Comparison of ENCODE assay signal across 15 mouse cellular contexts in genomic region chr14:25710681-25711080, GRCm38 (mm10). TPM values are rescaled to one million over a fixed set of nuclear protein-coding genes. Genes with fewer than 3 reads are reported as not detected.
A peak's percentile ranks its signal among the peaks of the same experiment; 100 is the strongest.
DNase-seq lines count a peak whose midpoint lies in the region; ATAC-seq lines count a peak whose summit lies in the region.
"Had no signal": no experiment of that assay in that cellular context is flagged by ENCODE, and none has a peak within 500 bp of the region (broad histone marks: within the 10 kb centered on the region; RNA-seq: fewer than 3 reads in every experiment).

No protein-coding gene starts in this region.

- H3K36me3 ChIP-seq in heart, embryonic 15.5 days, result peaks cover 9% of the 10 kb centered on the region
- no peaks in the 10 kb centered on the region for H3K36me3 ChIP-seq in lung, embryonic 16.5 days (ENCODE audit: control insufficient read depth, insufficient read depth, low read length)
- peaks cover 17% of the 10 kb centered on the region for H3K36me3 ChIP-seq in limb, embryonic 12.5 days
- peaks cover 10% of the 10 kb centered on the region; the same call in 1 of the 2 replicates for H3K36me3 ChIP-seq in stomach, embryonic 16.5 days (ENCODE audit: control insufficient read depth, insufficient read depth, low read length)

- no peak for DNase-seq in heart, adult 11 months
- no peak for DNase-seq in lung, adult 18-20 months
- DNase-seq in layer of hippocampus, postnatal 36 days, result no peak
- DNase-seq: cerebellum, adult 11-12 months; kidney, adult 18-20 months; layer of hippocampus, adult 9-11 months; left cerebral cortex, postnatal 4 days had no signal

- WGBS in heart, embryonic 15.5 days, result 29% methylated on average over 4 of the region's 4 CpGs
- 45% methylated on average over 4 of the region's 4 CpGs for WGBS in lung, embryonic 16.5 days
- 52% methylated on average over 4 of the region's 4 CpGs for WGBS in limb, embryonic 12.5 days
- WGBS in stomach, embryonic 16.5 days, result 60% methylated on average over 4 of the region's 4 CpGs

- 0 out of 2 replicates have a peak, but pooled peaks have one; percentile 12 for ATAC-seq in heart, embryonic 15.5 days (replicated peaks; ENCODE audit: insufficient number of reproducible peaks, insufficient read depth, low FRiP score, low read depth)
- ATAC-seq in lung, embryonic 16.5 days (ENCODE audit: low read depth), result 0 out of 2 replicates have a peak, but pooled peaks have one; percentile 24
- no peak for ATAC-seq in limb, embryonic 12.5 days (ENCODE audit: insufficient number of reproducible peaks, insufficient read depth, low FRiP score, low TSS enrichment, low read depth)
- no peak for ATAC-seq in stomach, embryonic 16.5 days (ENCODE audit: insufficient read depth, low FRiP score)
- no peak for ATAC-seq in erythroid progenitor cell, adult 5-6 weeks (replicated peaks; ENCODE audit: low FRiP score, poor library complexity, severe bottlenecking)
- ATAC-seq: activated CD4-positive, CD25-positive, alpha-beta regulatory T cell, adult 4 months; CD4-positive, CD25-positive, alpha-beta regulatory T cell, adult 4 months had no signal

- H3K9me3 ChIP-seq in heart, embryonic 15.5 days (replicated peaks), result no peaks in the 10 kb centered on the region
- no peaks in the 10 kb centered on the region for H3K9me3 ChIP-seq in lung, embryonic 16.5 days (ENCODE audit: control insufficient read depth, low read length)
- no peaks in the 10 kb centered on the region for H3K9me3 ChIP-seq in limb, embryonic 12.5 days
- H3K9me3 ChIP-seq in stomach, embryonic 16.5 days (replicated peaks; ENCODE audit: control insufficient read depth, low read length), result no peaks in the 10 kb centered on the region

- H3K4me1 ChIP-seq in heart, embryonic 15.5 days (replicated peaks), result peaks cover 51% of the 10 kb centered on the region
- H3K4me1 ChIP-seq in lung, embryonic 16.5 days (replicated peaks; ENCODE audit: control insufficient read depth, insufficient read depth, low read length), result peaks cover 47% of the 10 kb centered on the region
- H3K4me1 ChIP-seq in limb, embryonic 12.5 days (replicated peaks), result peaks cover 44% of the 10 kb centered on the region
- peaks cover 38% of the 10 kb centered on the region for H3K4me1 ChIP-seq in stomach, embryonic 16.5 days (ENCODE audit: control insufficient read depth, insufficient read depth, low read length)

- H3K9ac ChIP-seq in heart, embryonic 15.5 days, result no peak overlapping the region
- H3K9ac ChIP-seq in lung, embryonic 16.5 days (ENCODE audit: low read length), result no peak overlapping the region
- no peak overlapping the region for H3K9ac ChIP-seq in limb, embryonic 12.5 days (replicated peaks)
- H3K9ac ChIP-seq in stomach, embryonic 16.5 days (ENCODE audit: low read length), result peak overlapping the region; percentile 3; the same call in 1 of the 2 replicates

- no peak overlapping the region for H3K4me2 ChIP-seq in heart, embryonic 15.5 days
- no peak overlapping the region for H3K4me2 ChIP-seq in lung, embryonic 16.5 days (ENCODE audit: low read depth, low read length)
- H3K4me2 ChIP-seq in limb, embryonic 12.5 days, result no peak overlapping the region
- H3K4me2 ChIP-seq in stomach, embryonic 16.5 days (ENCODE audit: low read depth, low read length), result no peak overlapping the region

- H3K27ac ChIP-seq in heart, embryonic 15.5 days, result peak overlapping the region; percentile 92
- peak overlapping the region; percentile 91 for H3K27ac ChIP-seq in lung, embryonic 16.5 days (ENCODE audit: low read length)
- H3K27ac ChIP-seq in limb, embryonic 12.5 days, result peak overlapping the region; percentile 29; the same call in 1 of the 2 replicates
- H3K27ac ChIP-seq in stomach, embryonic 16.5 days (ENCODE audit: low read length), result peak overlapping the region; percentile 84

- H3K4me3 ChIP-seq in heart, embryonic 15.5 days, result no peak overlapping the region
- H3K4me3 ChIP-seq in lung, embryonic 16.5 days (ENCODE audit: low read length), result no peak overlapping the region
- H3K4me3 ChIP-seq in limb, embryonic 12.5 days (replicated peaks), result no peak overlapping the region
- H3K4me3 ChIP-seq in stomach, embryonic 16.5 days (replicated peaks; ENCODE audit: low read length), result no peak overlapping the region
- H3K4me3 ChIP-seq: erythroblast, embryonic 14.5 days had no signal

- no peaks in the 10 kb centered on the region for H3K27me3 ChIP-seq in heart, embryonic 15.5 days
- H3K27me3 ChIP-seq in lung, embryonic 16.5 days (ENCODE audit: control insufficient read depth, insufficient read depth, low read depth, low read length), result no peaks in the 10 kb centered on the region
- no peaks in the 10 kb centered on the region for H3K27me3 ChIP-seq in limb, embryonic 12.5 days
- no peaks in the 10 kb centered on the region for H3K27me3 ChIP-seq in stomach, embryonic 16.5 days (ENCODE audit: control insufficient read depth, insufficient read depth, low read length)

RNA-seq across cellular contexts. Expression of gene Ppif, which starts 16.7 kb away (rescaled TPM):
- 102 and 108 TPM in 2 replicates for polyA plus RNA-seq in heart, embryonic 15.5 days (2015; fragmentation: Nextera tagmentation; extraction: Ambion mirVana)
- polyA plus RNA-seq in lung, embryonic 16.5 days (2015; fragmentation: Nextera tagmentation; extraction: Ambion mirVana), result 25.6 and 29.9 TPM in 2 replicates
- polyA plus RNA-seq in limb, embryonic 12.5 days (2016; fragmentation: Nextera tagmentation; extraction: Ambion mirVana), result 29.2 and 32.9 TPM in 2 replicates
- 47.7 and 69.3 TPM in 2 replicates for polyA plus RNA-seq in stomach, embryonic 16.5 days (2015; fragmentation: Nextera tagmentation; extraction: Ambion mirVana)
- total RNA-seq in layer of hippocampus, postnatal 36 days (2021), result 10 to 100 TPM; 27.0 to 28.2 TPM
- total RNA-seq in erythroid progenitor cell, adult 5-6 weeks (2015; ENCODE audit: low replicate concordance), result 4.2 and 14.1 TPM in 2 replicates
- 0.91 and 1.9 TPM in 2 replicates for total RNA-seq in erythroid progenitor cell, adult 5-6 weeks (2017; ENCODE audit: low replicate concordance)

RNA-seq across cellular contexts. Expression of gene Zcchc24, which starts 58.2 kb away (rescaled TPM):
- polyA plus RNA-seq in heart, embryonic 15.5 days (2015; fragmentation: Nextera tagmentation; extraction: Ambion mirVana), result 22.4 and 26.8 TPM in 2 replicates
- 12.8 and 14.6 TPM in 2 replicates for polyA plus RNA-seq in lung, embryonic 16.5 days (2015; fragmentation: Nextera tagmentation; extraction: Ambion mirVana)
- 28.6 and 32.6 TPM in 2 replicates for polyA plus RNA-seq in limb, embryonic 12.5 days (2016; fragmentation: Nextera tagmentation; extraction: Ambion mirVana)
- polyA plus RNA-seq in stomach, embryonic 16.5 days (2015; fragmentation: Nextera tagmentation; extraction: Ambion mirVana), result 15.3 and 17.1 TPM in 2 replicates
- total RNA-seq in layer of hippocampus, postnatal 36 days (2021), result 10 to 100 TPM; 53.5 to 60.2 TPM
- 2.5 and 2.9 TPM in 2 replicates for total RNA-seq in erythroid progenitor cell, adult 5-6 weeks (2015; ENCODE audit: low replicate concordance)
- 0.61 and 1.3 TPM in 2 replicates for total RNA-seq in erythroid progenitor cell, adult 5-6 weeks (2017; ENCODE audit: low replicate concordance)

Comparison
In these comparisons a context has a peak if more than half of its experiments do, and no peak if none do; other contexts are left out.
1. ATAC-seq: peak in heart, embryonic 15.5 days (single experiment) and lung, embryonic 16.5 days (single experiment); none in limb, embryonic 12.5 days (single experiment), stomach, embryonic 16.5 days (single experiment) and erythroid progenitor cell, adult 5-6 weeks (single experiment).
2. H3K27ac ChIP-seq: peak in every context shown above with its lines; median percentile 92 in heart, embryonic 15.5 days; 91 in lung, embryonic 16.5 days; 84 in stomach, embryonic 16.5 days; 29 in limb, embryonic 12.5 days.